Mouse (Mus musculus) embryonic facial prominence, embryonic 10.5 days (tissue): Measurements from ENCODE around the gene Ttn. TPM values are rescaled to one million over a fixed set of nuclear protein-coding genes. Genes with fewer than 3 reads are reported as not detected.

ENCODE experiments used
- DNase-seq: peaks from one replicate; pipeline ENCODE4 v3.0.0-alpha.2; 2017; ENCODE audit warnings: low spot score
- H3K27ac ChIP-seq: fragments of 300-500 bp; sonication (generic); replicated peaks from 2 replicates; pipeline ENCODE4 v1.5.1; 2016; ENCODE audit warnings: mild to moderate bottlenecking
- H3K27me3 ChIP-seq: fragments of 300-500 bp; sonication (generic); replicated peaks from 2 replicates; pipeline ENCODE4 v1.6.1; 2016; ENCODE audit warnings: low read depth, mild to moderate bottlenecking; ENCODE audit not compliant: poor library complexity, severe bottlenecking
- H3K36me3 ChIP-seq: fragments of 300-500 bp; sonication (generic); replicated peaks from 2 replicates; pipeline ENCODE4 v1.6.1; 2016; ENCODE audit warnings: mild to moderate bottlenecking, moderate library complexity
- H3K4me1 ChIP-seq: fragments of 300-500 bp; sonication (generic); 2 replicates; pipeline ENCODE4 v1.6.1; 2016
- H3K4me3 ChIP-seq: fragments of 300-500 bp; sonication (generic); 2 replicates; pipeline ENCODE4 v1.5.1; 2016; ENCODE audit warnings: mild to moderate bottlenecking, moderate library complexity
- H3K9me3 ChIP-seq: fragments of 300-500 bp; sonication (generic); 2 replicates; pipeline ENCODE4 v1.6.1; 2016; ENCODE audit warnings: mild to moderate bottlenecking
- whole genome bisulfite sequencing: fragments of 180-500 bp; shearing (Covaris S2); methylation state at CpG from one replicate; pipeline ENCODE4 v1.1.7; 2016; 5-methylcytosine and 5-hydroxymethylcytosine counted together
- polyA plus RNA-seq: library from polyadenylated mRNA; unstranded; fragments of >200 nt; fragmentation: Nextera tagmentation; extraction: Ambion mirVana; gene quantifications from 2 replicates; pipeline ENCODE4 v1.2.1, GENCODE M21; 2016

Gene Ttn
- polyA plus RNA-seq, 1 experiment from 2014 or later: 0.64 TPM

- Histone ChIP-seq H3K9me3 (no peaks in the 10 kb centered on the region), H3K36me3 (no peaks in the 10 kb centered on the region), H3K27me3 (no peaks in the 10 kb centered on the region), H3K4me1 (no peaks in the 10 kb centered on the region), H3K27ac (no peak overlapping the region), H3K4me3 (no peak overlapping the region)
- 75% methylated on average over 7 of the region's 7 CpGs for WGBS
- no peak for DNase-seq
Measured at GRCm38 (mm10) chr2:76807284-76807683, 175.1 kb downstream of the Ttn start.

GRCm38 (mm10) chr2:76806861-76807260, 175.5 kb downstream of the Ttn start:
- no peaks in the 10 kb centered on the region for H3K9me3 ChIP-seq
- 73% methylated on average over 9 of the region's 9 CpGs for WGBS
- H3K27me3 ChIP-seq: no peaks in the 10 kb centered on the region
- H3K4me1 ChIP-seq: no peaks in the 10 kb centered on the region
- H3K4me3 ChIP-seq: no peak overlapping the region
- H3K27ac ChIP-seq: no peak overlapping the region
- DNase-seq: no peak
- H3K36me3 ChIP-seq: no peaks in the 10 kb centered on the region

- 78% methylated on average over 4 of the region's 4 CpGs for WGBS
Measured at GRCm38 (mm10) chr2:76806376-76806775, 176.0 kb downstream of the Ttn start.

GRCm38 (mm10) chr2:76805191-76805892, 177.0 kb downstream of the Ttn start:
- no peak overlapping the region for H3K27ac ChIP-seq
- DNase-seq: no peak
- no peaks in the 10 kb centered on the region for H3K36me3 ChIP-seq
- H3K4me1 ChIP-seq: no peaks in the 10 kb centered on the region
- H3K4me3 ChIP-seq: no peak overlapping the region
- WGBS: 67% methylated on average over 5 of the region's 5 CpGs
- H3K9me3 ChIP-seq: no peaks in the 10 kb centered on the region
- H3K27me3 ChIP-seq: no peaks in the 10 kb centered on the region

More at GRCm38 (mm10) chr2:76806376-76806775, 176.0 kb downstream of the Ttn start:
- no peaks in the 10 kb centered on the region for H3K27me3 ChIP-seq
- no peaks in the 10 kb centered on the region for H3K36me3 ChIP-seq
- DNase-seq: no peak
- H3K4me1 ChIP-seq: no peaks in the 10 kb centered on the region
- H3K4me3 ChIP-seq: no peak overlapping the region
- H3K27ac ChIP-seq: no peak overlapping the region
- no peaks in the 10 kb centered on the region for H3K9me3 ChIP-seq

GRCm38 (mm10) chr2:76784171-76784570, 198.2 kb downstream of the Ttn start:
- 94% methylated on average over 12 of the region's 12 CpGs for WGBS
- no peak for DNase-seq
- no peak overlapping the region for H3K27ac ChIP-seq
- H3K9me3 ChIP-seq: peaks cover 4% of the 10 kb centered on the region; the same call in 1 of the 2 replicates
- H3K36me3 ChIP-seq: no peaks in the 10 kb centered on the region
- H3K4me1 ChIP-seq: no peaks in the 10 kb centered on the region
- no peaks in the 10 kb centered on the region for H3K27me3 ChIP-seq
- no peak overlapping the region for H3K4me3 ChIP-seq

GRCm38 (mm10) chr2:76780792-76781191, 201.6 kb downstream of the Ttn start:
- Histone ChIP-seq H3K27ac (no peak overlapping the region), H3K9me3 (peaks cover 4% of the 10 kb centered on the region; the same call in 1 of the 2 replicates), H3K4me1 (no peaks in the 10 kb centered on the region), H3K27me3 (no peaks in the 10 kb centered on the region), H3K36me3 (no peaks in the 10 kb centered on the region), H3K4me3 (no peak overlapping the region)
- DNase-seq: no peak
- 89% methylated on average over 13 of the region's 13 CpGs for WGBS

GRCm38 (mm10) chr2:76769831-76770230, 212.5 kb downstream of the Ttn start:
- Histone ChIP-seq H3K4me1 (no peaks in the 10 kb centered on the region), H3K36me3 (no peaks in the 10 kb centered on the region), H3K9me3 (no peaks in the 10 kb centered on the region), H3K4me3 (no peak overlapping the region), H3K27ac (no peak overlapping the region), H3K27me3 (no peaks in the 10 kb centered on the region)
- WGBS: 93% methylated on average over 10 of the region's 10 CpGs
- DNase-seq: no peak

- 95% methylated on average over 12 of the region's 12 CpGs for WGBS
- Histone ChIP-seq H3K9me3 (no peaks in the 10 kb centered on the region), H3K36me3 (no peaks in the 10 kb centered on the region), H3K4me3 (no peak overlapping the region), H3K27ac (no peak overlapping the region), H3K4me1 (no peaks in the 10 kb centered on the region), H3K27me3 (no peaks in the 10 kb centered on the region)
- no peak for DNase-seq
Measured at GRCm38 (mm10) chr2:76767231-76767630, 215.1 kb downstream of the Ttn start.

GRCm38 (mm10) chr2:76764526-76764925, 217.8 kb downstream of the Ttn start:
- no peak for DNase-seq
- Histone ChIP-seq H3K27me3 (no peaks in the 10 kb centered on the region), H3K27ac (no peak overlapping the region), H3K36me3 (no peaks in the 10 kb centered on the region), H3K4me3 (no peak overlapping the region), H3K4me1 (no peaks in the 10 kb centered on the region), H3K9me3 (no peaks in the 10 kb centered on the region)
- 93% methylated on average over 13 of the region's 13 CpGs for WGBS

- no peak for DNase-seq
- Histone ChIP-seq H3K9me3 (peaks cover 9% of the 10 kb centered on the region; the same call in 1 of the 2 replicates), H3K36me3 (no peaks in the 10 kb centered on the region), H3K27ac (no peak overlapping the region), H3K27me3 (no peaks in the 10 kb centered on the region), H3K4me1 (no peaks in the 10 kb centered on the region), H3K4me3 (no peak overlapping the region)
- 91% methylated on average over 6 of the region's 6 CpGs for WGBS
Measured at GRCm38 (mm10) chr2:76762154-76762553, 220.2 kb downstream of the Ttn start.

- Histone ChIP-seq H3K27ac (no peak overlapping the region), H3K27me3 (no peaks in the 10 kb centered on the region), H3K4me1 (no peaks in the 10 kb centered on the region), H3K36me3 (no peaks in the 10 kb centered on the region), H3K9me3 (peaks cover 9% of the 10 kb centered on the region; the same call in 1 of the 2 replicates), H3K4me3 (no peak overlapping the region)
- DNase-seq: no peak
- 93% methylated on average over 15 of the region's 15 CpGs for WGBS
Measured at GRCm38 (mm10) chr2:76756461-76756860, 225.9 kb downstream of the Ttn start.

GRCm38 (mm10) chr2:76751993-76752392, 230.4 kb downstream of the Ttn start:
- WGBS: 94% methylated on average over 6 of the region's 6 CpGs

GRCm38 (mm10) chr2:76749341-76750110, 232.8 kb downstream of the Ttn start:
- DNase-seq: no peak
- Histone ChIP-seq H3K27me3 (no peaks in the 10 kb centered on the region), H3K4me3 (no peak overlapping the region), H3K27ac (no peak overlapping the region), H3K36me3 (no peaks in the 10 kb centered on the region), H3K9me3 (peaks cover 25% of the 10 kb centered on the region), H3K4me1 (no peaks in the 10 kb centered on the region)
- 93% methylated on average over 21 of the region's 21 CpGs for WGBS

More at GRCm38 (mm10) chr2:76751993-76752392, 230.4 kb downstream of the Ttn start:
- H3K27me3 ChIP-seq: no peaks in the 10 kb centered on the region
- H3K36me3 ChIP-seq: no peaks in the 10 kb centered on the region
- H3K4me3 ChIP-seq: no peak overlapping the region
- peaks cover 6% of the 10 kb centered on the region; the same call in 1 of the 2 replicates for H3K9me3 ChIP-seq
- H3K27ac ChIP-seq: no peak overlapping the region
- H3K4me1 ChIP-seq: no peaks in the 10 kb centered on the region
- no peak for DNase-seq
